Mouse (Mus musculus): ENCODE data around the gene Tmem41a.

DNA sequence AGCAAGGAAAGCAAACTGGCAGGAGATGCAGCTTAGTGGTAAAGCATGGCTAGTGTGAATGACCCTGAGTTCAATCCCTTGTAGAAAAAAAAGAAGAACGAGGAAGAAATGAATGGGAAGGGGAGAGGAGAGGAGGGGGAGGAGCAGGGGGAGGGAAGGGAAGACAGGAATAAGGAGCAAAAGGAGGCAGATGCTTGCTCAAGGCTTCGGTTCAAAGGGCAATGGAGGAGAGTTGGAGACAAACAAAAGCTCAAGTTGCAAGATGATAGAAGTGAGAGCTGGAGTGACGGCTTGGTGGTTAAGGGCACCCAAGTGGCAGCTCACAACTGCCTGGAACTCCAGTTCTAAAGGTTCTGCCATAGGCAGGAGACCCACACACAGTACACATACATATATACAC, 38.8 kb upstream of the Tmem41a start:
- TF ChIP-seq CTCF (IDR thresholded peaks at IDR 0.05; ENCODE audit: borderline replicate concordance, insufficient read depth, low read length) (no peak), POLR2A (IDR thresholded peaks at IDR 0.05; ENCODE audit: low read depth, low read length) (no peak)
